Mouse (Mus musculus) neural tube, embryonic 15.5 days (tissue): ENCODE measurements around the gene Nos1ap. TPM values are rescaled to one million over a fixed set of nuclear protein-coding genes. Genes with fewer than 3 reads are reported as not detected.
A peak's percentile ranks its signal among the peaks of the same experiment; 100 is the strongest.

ENCODE experiments used
- ATAC-seq: fragments of 200-750 bp; cut with Nextera tagmentation; 2 replicates; pipeline ENCODE4 v1.8.0; 2017; ENCODE audit warnings: mild to moderate bottlenecking, moderate TSS enrichment, moderate library complexity; ENCODE audit not compliant: low FRiP score
- H3K27ac ChIP-seq: fragments of 300-500 bp; sonication (generic); replicated peaks from 2 replicates; pipeline ENCODE4 v1.5.1; 2015; ENCODE audit warnings: mild to moderate bottlenecking, inconsistent platforms
- H3K27me3 ChIP-seq: fragments of 300-500 bp; sonication (generic); replicated peaks from 2 replicates; pipeline ENCODE4 v1.6.1; 2015; ENCODE audit warnings: inconsistent platforms
- H3K36me3 ChIP-seq: fragments of 300-500 bp; sonication (generic); 2 replicates; pipeline ENCODE4 v1.6.1; 2015; ENCODE audit warnings: inconsistent platforms
- H3K4me1 ChIP-seq: fragments of 300-500 bp; sonication (generic); 2 replicates; pipeline ENCODE4 v1.6.1; 2015; ENCODE audit warnings: inconsistent platforms
- H3K4me2 ChIP-seq: fragments of 300-500 bp; sonication (generic); 2 replicates; pipeline ENCODE4 v1.6.1; 2015; ENCODE audit warnings: inconsistent platforms, mild to moderate bottlenecking, moderate library complexity
- H3K4me3 ChIP-seq: fragments of 300-500 bp; sonication (generic); replicated peaks from 2 replicates; pipeline ENCODE4 v1.5.1; 2015; ENCODE audit warnings: mild to moderate bottlenecking, inconsistent platforms
- H3K9ac ChIP-seq: fragments of 300-500 bp; sonication (generic); replicated peaks from 2 replicates; pipeline ENCODE4 v1.6.1; 2015; ENCODE audit warnings: mild to moderate bottlenecking, inconsistent platforms
- H3K9me3 ChIP-seq: fragments of 300-500 bp; sonication (generic); replicated peaks from 2 replicates; pipeline ENCODE4 v1.6.1; 2016; ENCODE audit warnings: inconsistent platforms
- WGBS: fragments of 180-500 bp; shearing (Covaris S2); methylation state at CpG from one replicate; pipeline ENCODE4 v1.1.7; 2015; ENCODE audit warnings: mixed read lengths; 5-methylcytosine and 5-hydroxymethylcytosine counted together
- polyA plus RNA-seq: library from polyadenylated mRNA; unstranded; fragments of >200 nt; fragmentation: Nextera tagmentation; extraction: Ambion mirVana; gene quantifications from 2 replicates; pipeline ENCODE4 v1.2.1, GENCODE M21; 2015

Nos1ap gene
- polyA plus RNA-seq, 1 experiment from 2014 or later: 18.9 TPM

- no peaks in the 10 kb centered on the region for H3K36me3 ChIP-seq
These were observed 110.7 kb downstream of the Nos1ap start for GRCm38 (mm10) chr1:170478791-170479457.

GRCm38 (mm10) chr1:170477636-170478600 lies 111.7 kb downstream of the Nos1ap start:
- H3K36me3 ChIP-seq: no peaks in the 10 kb centered on the region
- H3K9ac ChIP-seq: no peak overlapping the region
- peaks cover 24% of the 10 kb centered on the region for H3K4me1 ChIP-seq
- 27% methylated on average over 10 of the region's 10 CpGs for WGBS
- no peak for ATAC-seq
- H3K4me2 ChIP-seq: no peak overlapping the region
- no peak overlapping the region for H3K4me3 ChIP-seq
- no peaks in the 10 kb centered on the region for H3K27me3 ChIP-seq
- H3K9me3 ChIP-seq: no peaks in the 10 kb centered on the region
- H3K27ac ChIP-seq: peak overlapping the region; percentile 58

More at GRCm38 (mm10) chr1:170478791-170479457, 110.7 kb downstream of the Nos1ap start:
- Histone ChIP-seq H3K4me3 (no peak overlapping the region), H3K27me3 (no peaks in the 10 kb centered on the region), H3K4me2 (no peak overlapping the region), H3K27ac (peak overlapping the region; percentile 58; the same call in 1 of the 2 replicates), H3K4me1 (peaks cover 24% of the 10 kb centered on the region), H3K9me3 (no peaks in the 10 kb centered on the region), H3K9ac (no peak overlapping the region)
- ATAC-seq: no peak
- 63% methylated on average over 4 of the region's 4 CpGs for WGBS

- no peak overlapping the region for H3K27ac ChIP-seq
- no peak overlapping the region for H3K4me3 ChIP-seq
- peaks cover 15% of the 10 kb centered on the region for H3K4me1 ChIP-seq
- no peak overlapping the region for H3K9ac ChIP-seq
- H3K27me3 ChIP-seq: no peaks in the 10 kb centered on the region
- H3K9me3 ChIP-seq: no peaks in the 10 kb centered on the region
- no peaks in the 10 kb centered on the region for H3K36me3 ChIP-seq
- H3K4me2 ChIP-seq: no peak overlapping the region
- 88% methylated on average over 6 of the region's 6 CpGs for WGBS
- no peak for ATAC-seq
These were observed 116.2 kb downstream of the Nos1ap start for GRCm38 (mm10) chr1:170473460-170473859.

GRCm38 (mm10) chr1:170472861-170473260 lies 116.8 kb downstream of the Nos1ap start:
- peaks cover 9% of the 10 kb centered on the region for H3K4me1 ChIP-seq
- H3K4me2 ChIP-seq: no peak overlapping the region
- H3K27me3 ChIP-seq: no peaks in the 10 kb centered on the region
- H3K4me3 ChIP-seq: no peak overlapping the region
- H3K36me3 ChIP-seq: no peaks in the 10 kb centered on the region
- H3K27ac ChIP-seq: no peak overlapping the region
- no peak overlapping the region for H3K9ac ChIP-seq
- ATAC-seq: no peak
- no peaks in the 10 kb centered on the region for H3K9me3 ChIP-seq

GRCm38 (mm10) chr1:170466099-170467009 lies 123.3 kb downstream of the Nos1ap start:
- no peaks in the 10 kb centered on the region for H3K36me3 ChIP-seq
- H3K4me3 ChIP-seq: no peak overlapping the region
- no peak overlapping the region for H3K4me2 ChIP-seq
- 74% methylated on average over 6 of the region's 6 CpGs for WGBS
- H3K27ac ChIP-seq: no peak overlapping the region
- H3K9ac ChIP-seq: no peak overlapping the region
- no peaks in the 10 kb centered on the region for H3K4me1 ChIP-seq
- no peaks in the 10 kb centered on the region for H3K9me3 ChIP-seq
- H3K27me3 ChIP-seq: no peaks in the 10 kb centered on the region
- ATAC-seq: no peak

GRCm38 (mm10) chr1:170462140-170462539 lies 127.5 kb downstream of the Nos1ap start:
- Histone ChIP-seq H3K36me3 (no peaks in the 10 kb centered on the region), H3K9ac (no peak overlapping the region), H3K27me3 (no peaks in the 10 kb centered on the region), H3K4me3 (no peak overlapping the region), H3K9me3 (no peaks in the 10 kb centered on the region), H3K4me1 (0 out of 2 replicates have a peak, but pooled peaks cover 5% of the 10 kb centered on the region), H3K4me2 (no peak overlapping the region), H3K27ac (no peak overlapping the region)
- WGBS: 64% methylated on average over 1 of the region's 1 CpGs
- ATAC-seq: no peak

- no peak overlapping the region for H3K4me2 ChIP-seq
- H3K4me1 ChIP-seq: peaks cover 17% of the 10 kb centered on the region
- no peak overlapping the region for H3K27ac ChIP-seq
- peak; percentile 62; the same call in 1 of the 2 replicates for ATAC-seq
- no peaks in the 10 kb centered on the region for H3K36me3 ChIP-seq
- H3K27me3 ChIP-seq: no peaks in the 10 kb centered on the region
- no peak overlapping the region for H3K9ac ChIP-seq
- 31% methylated on average over 5 of the region's 5 CpGs for WGBS
- no peaks in the 10 kb centered on the region for H3K9me3 ChIP-seq
- H3K4me3 ChIP-seq: no peak overlapping the region
These were observed 129.6 kb downstream of the Nos1ap start for GRCm38 (mm10) chr1:170459896-170460602.

- Histone ChIP-seq H3K9ac (no peak overlapping the region), H3K9me3 (no peaks in the 10 kb centered on the region), H3K27me3 (no peaks in the 10 kb centered on the region), H3K4me2 (no peak overlapping the region), H3K4me3 (no peak overlapping the region), H3K27ac (no peak overlapping the region), H3K4me1 (peaks cover 26% of the 10 kb centered on the region), H3K36me3 (no peaks in the 10 kb centered on the region)
- 64% methylated on average over 4 of the region's 4 CpGs for WGBS
- no peak for ATAC-seq
These were observed 132.0 kb downstream of the Nos1ap start for GRCm38 (mm10) chr1:170457673-170458072.

- 56% methylated on average over 14 of the region's 14 CpGs for WGBS
- no peaks in the 10 kb centered on the region for H3K27me3 ChIP-seq
- no peaks in the 10 kb centered on the region for H3K36me3 ChIP-seq
- 0 out of 2 replicates have a peak overlapping the region, but pooled peaks have one; percentile 41 for H3K27ac ChIP-seq
- ATAC-seq: peak; percentile 55
- H3K4me3 ChIP-seq: no peak overlapping the region
- H3K4me2 ChIP-seq: peak overlapping the region; percentile 9; the same call in 1 of the 2 replicates
- H3K9me3 ChIP-seq: no peaks in the 10 kb centered on the region
- H3K9ac ChIP-seq: no peak overlapping the region
- H3K4me1 ChIP-seq: peaks cover 26% of the 10 kb centered on the region
These were observed 133.6 kb downstream of the Nos1ap start for GRCm38 (mm10) chr1:170455910-170456700.

- Histone ChIP-seq H3K27me3 (no peaks in the 10 kb centered on the region), H3K9me3 (no peaks in the 10 kb centered on the region), H3K27ac (no peak overlapping the region), H3K4me2 (no peak overlapping the region), H3K9ac (no peak overlapping the region), H3K4me1 (peaks cover 26% of the 10 kb centered on the region), H3K4me3 (no peak overlapping the region), H3K36me3 (no peaks in the 10 kb centered on the region)
- 92% methylated on average over 3 of the region's 3 CpGs for WGBS
- ATAC-seq: no peak
These were observed 134.3 kb downstream of the Nos1ap start for GRCm38 (mm10) chr1:170455387-170455786.
